Mouse (Mus musculus) spleen, adult 2 months (tissue): ENCODE data around the gene Tmem245.

Source experiments
- CTCF ChIP-seq: fragments of 200-500 bp; IDR thresholded peaks from 2 replicates; pipeline ENCODE4 v1.5.1; 2011; ENCODE audit warnings: mild to moderate bottlenecking, inconsistent platforms; ENCODE audit not compliant: insufficient read depth, insufficient read length, insufficient replicate concordance; ENCODE audit errors: extremely low read depth
- POLR2A ChIP-seq: fragments of 200-500 bp; IDR thresholded peaks from 2 replicates; pipeline ENCODE4 v1.6.1; 2011; ENCODE audit warnings: low read depth, low read length, inconsistent platforms

- TF ChIP-seq CTCF (no peak), POLR2A (no peak)
These were observed 46.1 kb upstream of the Tmem245 start for GRCm38 (mm10) chr4:56993331-56993730.
